8 mouse cellular contexts compared by ENCODE assay signal in genomic region chr3:123235921-123236320, GRCm38 (mm10). TPM values are rescaled to one million over a fixed set of nuclear protein-coding genes. Genes with fewer than 3 reads are reported as not detected.
DNase-seq lines count a peak whose midpoint lies in the region; ATAC-seq and TF ChIP-seq lines count a peak whose summit lies in the region.

Gene Synpo2 (minus strand): TSS chr3:123236149.

- peak within 1 kb of the TSS; percentile 74 for H3K4me3 ChIP-seq in gastrocnemius, adult 2 months
- H3K4me3 ChIP-seq in hindbrain, embryonic 13.5 days = peak within 1 kb of the TSS; percentile 47

- H3K4me2 ChIP-seq in hindbrain, embryonic 13.5 days = peak within 1 kb of the TSS; percentile 86

- DNase-seq in NIH3T3 (ENCODE audit: low read depth) = peak; percentile 51
- peak; percentile 36 to 53 for DNase-seq in cerebellum, postnatal 25 days
- peak; percentile 76 for DNase-seq in gastrocnemius, adult 2 months
- DNase-seq in layer of hippocampus, postnatal 25 days (ENCODE audit: extremely low spot score in 1 of 2, low spot score in 1 of 2) = peak; percentile 20 to 37
- peak; percentile 58 for DNase-seq in lung, postnatal 14 days
- peak; percentile 71 for DNase-seq in retina, postnatal 1 day
- peak; percentile 56 for DNase-seq in yolk sac, embryonic 10.5 days (ENCODE audit: low spot score)

- H3K9ac ChIP-seq in hindbrain, embryonic 13.5 days = peak within 1 kb of the TSS; percentile 70

- intact Hi-C loops in gastrocnemius, adult 2 months (cut with DNase I) = loop anchor here (2.0 kb wide), 3 partner anchors 67 to 117 kb away; no protein-coding TSS in a partner anchor

- no peak for TF ChIP-seq CTCF in gastrocnemius, adult 2 months (IDR thresholded peaks at IDR 0.05)

- H3K36me3 ChIP-seq in hindbrain, embryonic 13.5 days = no peaks in the 10 kb centered on the region

- peak within 1 kb of the TSS; percentile 74 for H3K27ac ChIP-seq in gastrocnemius, adult 2 months
- no peak within 1 kb of the TSS for H3K27ac ChIP-seq in hindbrain, embryonic 13.5 days

- peak; percentile 64 for ATAC-seq in hindbrain, embryonic 13.5 days (ENCODE audit: low FRiP score)

- under 1% methylated on average over 20 of the region's 20 CpGs for WGBS in hindbrain, embryonic 13.5 days

- peaks cover 25% of the 10 kb centered on the region for H3K27me3 ChIP-seq in hindbrain, embryonic 13.5 days

- H3K9me3 ChIP-seq in hindbrain, embryonic 13.5 days = no peaks in the 10 kb centered on the region

- peaks cover 17% of the 10 kb centered on the region for H3K4me1 ChIP-seq in hindbrain, embryonic 13.5 days (replicated peaks)

RNA-seq across cellular contexts. Expression of gene Synpo2, which starts in this region (rescaled TPM):
- 100 to 1,000 TPM; 209 to 273 TPM for total RNA-seq in gastrocnemius, adult 2 months (2021)
- 1.3 and 1.4 TPM in 2 replicates for polyA plus RNA-seq in hindbrain, embryonic 13.5 days (2015; fragmentation: Nextera tagmentation; extraction: Ambion mirVana)
- 1 to 10 TPM; 2.8 to 3.3 TPM for total RNA-seq in layer of hippocampus, postnatal 25 days (2021)

Comparison
In these comparisons a context has a peak if more than half of its experiments do, and no peak if none do; other contexts are left out.
1. RNA of gene Synpo2 (total RNA-seq): 209 to 273 TPM in gastrocnemius, adult 2 months; 2.8 to 3.3 TPM in layer of hippocampus, postnatal 25 days; every median in the first group is over 10 times any median in the second.
2. Peak in every context shown above with its lines, with median percentiles within 50 percentile points of each other: DNase-seq.